Mouse (Mus musculus): ENCODE results near the gene Sms. TPM values are rescaled to one million over a fixed set of nuclear protein-coding genes. Genes with fewer than 3 reads are reported as not detected.

Sms gene
- 127 and 135 TPM in 2 replicates for polyA plus RNA-seq (2012; rRNA removed)

DNA sequence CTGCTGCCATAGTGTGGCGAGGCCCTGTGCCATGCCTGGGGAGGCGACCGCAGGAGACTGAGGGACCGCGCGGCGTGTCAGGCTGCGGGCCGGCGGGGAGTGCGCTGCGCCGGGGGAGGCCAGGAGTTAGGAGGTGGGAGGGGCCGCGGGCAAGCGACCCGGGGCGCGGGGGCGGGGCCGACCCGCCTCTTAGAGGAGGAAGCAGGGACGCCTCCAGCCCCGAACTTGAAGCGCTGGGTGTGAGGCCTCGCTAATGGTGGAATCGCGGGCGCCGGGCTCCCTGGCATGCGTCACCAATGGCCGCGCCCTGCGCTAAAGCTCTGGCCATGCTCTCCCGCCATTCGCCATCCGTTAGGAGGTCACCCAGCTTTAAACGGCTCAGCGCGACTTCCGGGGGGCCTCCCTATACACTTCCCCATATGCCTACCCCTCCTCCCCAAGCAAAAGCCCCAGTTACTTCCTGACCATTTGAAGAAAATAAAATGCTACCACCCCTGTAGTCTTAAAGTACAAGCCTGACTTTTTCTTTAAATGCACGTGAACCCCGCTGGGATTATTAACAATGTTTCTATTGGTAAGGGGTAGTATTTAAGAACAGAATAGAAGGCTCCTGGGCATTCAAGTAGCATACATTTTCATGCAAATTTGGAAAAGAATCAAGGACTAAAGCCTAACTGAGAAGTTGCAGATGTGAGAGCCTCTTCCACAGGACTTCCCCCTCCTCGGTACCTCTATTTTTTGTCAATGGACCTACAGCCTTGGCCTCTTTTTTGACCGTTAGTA is at the start of gene Sms:
TSS of gene Sms (minus strand) at position 344 of the 783 bp plus-strand sequence.

DNA sequence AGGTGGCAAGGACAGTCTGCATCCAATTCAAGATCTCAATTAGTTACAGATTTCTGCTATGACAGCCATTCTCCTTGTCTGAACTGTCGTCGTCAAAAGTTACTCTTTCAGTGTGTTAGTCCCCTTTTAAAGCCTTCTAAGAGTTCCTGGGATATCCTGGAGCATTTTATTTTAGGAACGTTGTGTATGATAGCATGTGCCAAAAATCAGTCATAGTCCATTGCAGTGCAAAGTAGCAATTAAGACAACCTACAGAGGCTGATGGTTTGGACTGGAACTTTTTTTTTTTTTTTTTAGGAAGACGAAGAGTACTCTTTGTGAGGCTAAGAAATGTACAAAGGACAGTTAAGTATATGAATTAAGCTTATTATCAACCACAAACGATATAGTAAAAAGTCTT is 76.9 kb downstream of the Sms start, which contains the start of gene Phex:
TSS of gene Phex (minus strand) at position 101 of the 400 bp plus-strand sequence.

Other genes with a start within 250 kb of the Sms start
- gene Phex, start 77.0 kb downstream of the Sms start, polyA plus RNA-seq (2012; rRNA removed) = 0.44 and 1.5 TPM in 2 replicates
- 0.83 and 1.1 TPM in 2 replicates for gene Yy2, start 76.7 kb upstream of the Sms start, polyA plus RNA-seq (2012; rRNA removed)
- gene Mbtps2, start 106.4 kb upstream of the Sms start, polyA plus RNA-seq (2012; rRNA removed) = 45.3 and 45.9 TPM in 2 replicates
- 5.0 TPM in 1 of 2 replicates, not detected in the other for gene Smpx, start 206.6 kb upstream of the Sms start, polyA plus RNA-seq (2012; rRNA removed)